Mouse (Mus musculus): ENCODE measurements around the gene Dnajc16. TPM values are rescaled to one million over a fixed set of nuclear protein-coding genes. Genes with fewer than 3 reads are reported as not detected.
"Not testable (repeated sequence)": the region's sequence is repeated elsewhere in the genome, so short reads cannot be mapped to it uniquely, and the experiment has no call there.

Gene Dnajc16
- polyA plus RNA-seq, 1 experiment, result 9.1 TPM

DNA sequence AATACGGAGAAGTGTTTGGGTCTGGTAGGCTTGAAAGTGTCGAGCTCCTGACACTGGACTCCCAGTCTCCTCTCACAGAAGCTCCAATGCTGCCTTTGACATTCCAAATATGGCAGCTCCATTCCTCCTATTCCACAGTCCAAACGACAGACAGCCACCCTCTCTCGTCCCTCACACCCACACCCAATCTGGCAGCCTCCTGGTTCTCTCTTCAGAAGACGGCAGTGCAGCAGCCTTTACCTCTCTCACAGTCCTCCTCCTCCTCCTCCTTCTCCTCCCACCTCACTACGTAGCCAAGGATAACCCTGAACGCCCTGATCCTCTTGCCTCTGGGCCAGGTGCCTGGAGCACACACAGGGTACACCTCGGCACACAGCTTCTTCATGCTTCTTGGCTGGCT, 10.9 kb downstream of the Dnajc16 start:
- peaks cover 9% of the 10 kb centered on the region for H3K36me3 ChIP-seq (ENCODE audit: control insufficient read depth, insufficient read depth, low read length, poor library complexity, severe bottlenecking)
- H3K4me1 ChIP-seq (ENCODE audit: control insufficient read depth, insufficient read depth, low read length), result no peaks in the 10 kb centered on the region
- no peaks in the 10 kb centered on the region for H3K9me3 ChIP-seq (replicated peaks; ENCODE audit: control insufficient read depth, insufficient read depth, low read length, poor library complexity, severe bottlenecking)
- H3K9ac ChIP-seq (ENCODE audit: low read depth, poor library complexity, severe bottlenecking), result no peak overlapping the region
- no peaks in the 10 kb centered on the region for H3K27me3 ChIP-seq (ENCODE audit: control insufficient read depth, insufficient read depth, low read length, poor library complexity, severe bottlenecking)
- no peak overlapping the region for H3K4me3 ChIP-seq (ENCODE audit: low read depth, low read length)
- no peak overlapping the region for H3K27ac ChIP-seq (ENCODE audit: insufficient read depth, low read length)
- TF ChIP-seq POLR2A (IDR thresholded peaks at IDR 0.05; ENCODE audit: insufficient read depth, low read length) (no peak), CTCF (IDR thresholded peaks at IDR 0.05; ENCODE audit: low read depth, low read length) (no peak), EP300 (IDR thresholded peaks at IDR 0.05; ENCODE audit: insufficient read depth, low read depth, low read length) (no peak)

DNA sequence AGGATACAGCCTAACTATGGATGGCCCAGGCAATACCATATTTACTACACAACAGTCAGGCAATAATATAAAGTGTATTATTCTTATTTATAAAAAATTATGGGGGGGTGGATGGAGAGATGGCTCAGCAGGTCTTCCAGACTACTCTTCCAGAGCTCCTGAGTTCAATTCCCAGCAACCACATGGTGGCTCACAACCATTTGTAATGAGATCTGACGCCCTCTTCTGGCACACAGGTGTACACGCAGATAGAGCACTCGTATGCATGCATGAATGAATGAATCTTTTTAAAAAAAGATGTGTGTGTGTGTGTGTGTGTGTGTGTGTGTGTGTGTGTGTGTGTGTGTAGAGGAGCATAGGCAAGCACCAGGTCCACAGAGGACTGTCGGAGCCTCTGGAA, 17.7 kb downstream of the Dnajc16 start:
- not testable (repeated sequence) for H3K4me3 ChIP-seq (ENCODE audit: low read depth, low read length); H3K27me3 ChIP-seq (ENCODE audit: control insufficient read depth, insufficient read depth, low read length, poor library complexity, severe bottlenecking); H3K9ac ChIP-seq (ENCODE audit: low read depth, poor library complexity, severe bottlenecking); H3K9me3 ChIP-seq (replicated peaks; ENCODE audit: control insufficient read depth, insufficient read depth, low read length, poor library complexity, severe bottlenecking); H3K27ac ChIP-seq (ENCODE audit: insufficient read depth, low read length); H3K4me1 ChIP-seq (ENCODE audit: control insufficient read depth, insufficient read depth, low read length); H3K36me3 ChIP-seq (ENCODE audit: control insufficient read depth, insufficient read depth, low read length, poor library complexity, severe bottlenecking)

GRCm38 (mm10) chr4:141771823-141772222, 18.9 kb downstream of the Dnajc16 start:
- H3K27me3 ChIP-seq (ENCODE audit: control insufficient read depth, insufficient read depth, low read length, poor library complexity, severe bottlenecking), result no peaks in the 10 kb centered on the region
- H3K27ac ChIP-seq (ENCODE audit: insufficient read depth, low read length), result no peak overlapping the region
- TF ChIP-seq POLR2A (IDR thresholded peaks at IDR 0.05; ENCODE audit: insufficient read depth, low read length), result no peak
- TF ChIP-seq CTCF (IDR thresholded peaks at IDR 0.05; ENCODE audit: low read depth, low read length), result no peak
- TF ChIP-seq EP300 (IDR thresholded peaks at IDR 0.05; ENCODE audit: insufficient read depth, low read depth, low read length), result no peak
- no peak overlapping the region for H3K9ac ChIP-seq (ENCODE audit: low read depth, poor library complexity, severe bottlenecking)
- H3K9me3 ChIP-seq (replicated peaks; ENCODE audit: control insufficient read depth, insufficient read depth, low read length, poor library complexity, severe bottlenecking), result no peaks in the 10 kb centered on the region
- no peaks in the 10 kb centered on the region for H3K4me1 ChIP-seq (ENCODE audit: control insufficient read depth, insufficient read depth, low read length)
- H3K4me3 ChIP-seq (ENCODE audit: low read depth, low read length), result no peak overlapping the region
- H3K36me3 ChIP-seq (ENCODE audit: control insufficient read depth, insufficient read depth, low read length, poor library complexity, severe bottlenecking), result peaks cover 9% of the 10 kb centered on the region

- H3K27me3 ChIP-seq (ENCODE audit: control insufficient read depth, insufficient read depth, low read length, poor library complexity, severe bottlenecking), result no peaks in the 10 kb centered on the region
- no peak overlapping the region for H3K9ac ChIP-seq (ENCODE audit: low read depth, poor library complexity, severe bottlenecking)
- H3K36me3 ChIP-seq (ENCODE audit: control insufficient read depth, insufficient read depth, low read length, poor library complexity, severe bottlenecking), result no peaks in the 10 kb centered on the region; the same call in 1 of the 2 replicates
- H3K4me1 ChIP-seq (ENCODE audit: control insufficient read depth, insufficient read depth, low read length), result no peaks in the 10 kb centered on the region
- TF ChIP-seq CTCF (IDR thresholded peaks at IDR 0.05; ENCODE audit: low read depth, low read length) (no peak), EP300 (IDR thresholded peaks at IDR 0.05; ENCODE audit: insufficient read depth, low read depth, low read length) (no peak), POLR2A (IDR thresholded peaks at IDR 0.05; ENCODE audit: insufficient read depth, low read length) (no peak)
- no peaks in the 10 kb centered on the region for H3K9me3 ChIP-seq (replicated peaks; ENCODE audit: control insufficient read depth, insufficient read depth, low read length, poor library complexity, severe bottlenecking)
- H3K4me3 ChIP-seq (ENCODE audit: low read depth, low read length), result no peak overlapping the region
- no peak overlapping the region for H3K27ac ChIP-seq (ENCODE audit: insufficient read depth, low read length)
Observed at GRCm38 (mm10) chr4:141769501-141770160, 21.1 kb downstream of the Dnajc16 start.

GRCm38 (mm10) chr4:141767353-141768036, 23.2 kb downstream of the Dnajc16 start:
- TF ChIP-seq EP300 (IDR thresholded peaks at IDR 0.05; ENCODE audit: insufficient read depth, low read depth, low read length) (no peak), CTCF (IDR thresholded peaks at IDR 0.05; ENCODE audit: low read depth, low read length) (no peak), POLR2A (IDR thresholded peaks at IDR 0.05; ENCODE audit: insufficient read depth, low read length) (no peak)
- Histone ChIP-seq H3K9ac (ENCODE audit: low read depth, poor library complexity, severe bottlenecking) (no peak overlapping the region), H3K9me3 (replicated peaks; ENCODE audit: control insufficient read depth, insufficient read depth, low read length, poor library complexity, severe bottlenecking) (no peaks in the 10 kb centered on the region), H3K36me3 (ENCODE audit: control insufficient read depth, insufficient read depth, low read length, poor library complexity, severe bottlenecking) (no peaks in the 10 kb centered on the region), H3K4me3 (ENCODE audit: low read depth, low read length) (no peak overlapping the region), H3K27me3 (ENCODE audit: control insufficient read depth, insufficient read depth, low read length, poor library complexity, severe bottlenecking) (no peaks in the 10 kb centered on the region), H3K4me1 (ENCODE audit: control insufficient read depth, insufficient read depth, low read length) (no peaks in the 10 kb centered on the region), H3K27ac (ENCODE audit: insufficient read depth, low read length) (no peak overlapping the region)

GRCm38 (mm10) chr4:141766668-141767352, 23.9 kb downstream of the Dnajc16 start:
- Histone ChIP-seq H3K27me3 (ENCODE audit: control insufficient read depth, insufficient read depth, low read length, poor library complexity, severe bottlenecking) (no peaks in the 10 kb centered on the region), H3K9ac (ENCODE audit: low read depth, poor library complexity, severe bottlenecking) (no peak overlapping the region), H3K9me3 (replicated peaks; ENCODE audit: control insufficient read depth, insufficient read depth, low read length, poor library complexity, severe bottlenecking) (no peaks in the 10 kb centered on the region), H3K4me1 (ENCODE audit: control insufficient read depth, insufficient read depth, low read length) (no peaks in the 10 kb centered on the region), H3K27ac (ENCODE audit: insufficient read depth, low read length) (no peak overlapping the region), H3K36me3 (ENCODE audit: control insufficient read depth, insufficient read depth, low read length, poor library complexity, severe bottlenecking) (no peaks in the 10 kb centered on the region), H3K4me3 (ENCODE audit: low read depth, low read length) (no peak overlapping the region)
- TF ChIP-seq EP300 (IDR thresholded peaks at IDR 0.05; ENCODE audit: insufficient read depth, low read depth, low read length), result no peak
- no peak for TF ChIP-seq CTCF (IDR thresholded peaks at IDR 0.05; ENCODE audit: low read depth, low read length)
- no peak for TF ChIP-seq POLR2A (IDR thresholded peaks at IDR 0.05; ENCODE audit: insufficient read depth, low read length)

Data from ES-Bruce4 (cell line).